Comparison of ENCODE assay signal across 28 mouse cellular contexts in genomic region chr7:88091115-88091514, GRCm38 (mm10).
A peak's percentile ranks its signal among the peaks of the same experiment; 100 is the strongest.
DNase-seq lines count a peak whose midpoint lies in the region; ATAC-seq and TF ChIP-seq lines count a peak whose summit lies in the region.
"Had no signal": no experiment of that assay in that cellular context is flagged by ENCODE, and none has a peak within 500 bp of the region (broad histone marks: within the 10 kb centered on the region; RNA-seq: fewer than 3 reads in every experiment).

No protein-coding gene starts in this region.

- TF ChIP-seq CTCF in cerebellum, adult 2 months (IDR thresholded peaks at IDR 0.05; ENCODE audit: borderline replicate concordance, insufficient read depth, low read depth, low read length): no peak

- TF ChIP-seq POLR2A in cerebellum, adult 2 months (IDR thresholded peaks at IDR 0.05; ENCODE audit: borderline replicate concordance, insufficient read depth, low read length): no peak

- H3K9ac ChIP-seq in hindbrain, embryonic 12.5 days: no peak overlapping the region
- H3K9ac ChIP-seq in hindbrain, embryonic 13.5 days: no peak overlapping the region
- H3K9ac ChIP-seq in midbrain, embryonic 14.5 days (replicated peaks; ENCODE audit: low read length): no peak overlapping the region
- no peak overlapping the region for H3K9ac ChIP-seq in kidney, embryonic 14.5 days (ENCODE audit: low read depth, low read length)
- H3K9ac ChIP-seq: embryonic facial prominence, embryonic 12.5 days; heart, embryonic 15.5 days; limb, embryonic 12.5 days; lung, embryonic 15.5 days; neural tube, embryonic 13.5 days; stomach, embryonic 15.5 days had no signal

- 0 out of 2 replicates have a peak, but pooled peaks cover 5% of the 10 kb centered on the region for H3K9me3 ChIP-seq in hindbrain, embryonic 12.5 days (replicated peaks)
- peaks cover 9% of the 10 kb centered on the region; the same call in 1 of the 2 replicates for H3K9me3 ChIP-seq in hindbrain, embryonic 13.5 days
- H3K9me3 ChIP-seq in midbrain, embryonic 14.5 days (ENCODE audit: control insufficient read depth, low read length): peaks cover 8% of the 10 kb centered on the region; the same call in 1 of the 2 replicates
- H3K9me3 ChIP-seq in kidney, embryonic 14.5 days (ENCODE audit: control insufficient read depth, low read length): 0 out of 2 replicates have a peak, but pooled peaks cover 3% of the 10 kb centered on the region
- H3K9me3 ChIP-seq: embryonic facial prominence, embryonic 12.5 days; heart, embryonic 10.5 days; heart, embryonic 15.5 days; lung, embryonic 15.5 days; stomach, embryonic 15.5 days had no signal

- no peaks in the 10 kb centered on the region for H3K36me3 ChIP-seq in hindbrain, embryonic 12.5 days
- no peaks in the 10 kb centered on the region for H3K36me3 ChIP-seq in hindbrain, embryonic 13.5 days
- no peaks in the 10 kb centered on the region for H3K36me3 ChIP-seq in midbrain, embryonic 14.5 days (ENCODE audit: control insufficient read depth, insufficient read depth, low read length)
- no peaks in the 10 kb centered on the region for H3K36me3 ChIP-seq in kidney, embryonic 14.5 days (ENCODE audit: control insufficient read depth, insufficient read depth, low read length)
- H3K36me3 ChIP-seq: embryonic facial prominence, embryonic 12.5 days; G1E; heart, embryonic 10.5 days; heart, embryonic 15.5 days; limb, embryonic 12.5 days; lung, embryonic 15.5 days; neural tube, embryonic 13.5 days; stomach, embryonic 15.5 days had no signal

- peak; percentile 2 to 17 for DNase-seq in cerebellum, postnatal 14 days
- no peak for DNase-seq in cerebellum, adult 2 months
- DNase-seq in brain, adult 2 months (ENCODE audit: low read depth, low spot score): peak; percentile 37
- peak; percentile 32 for DNase-seq in midbrain, embryonic 14.5 days
- DNase-seq in heart, postnatal 36 days: no peak
- DNase-seq: adrenal gland, adult 8-10 months; cerebellum, adult 18-20 months; cerebellum, postnatal 36 days; embryo, embryonic 11 days; gastrocnemius, postnatal 25 days; heart, adult 11 months; kidney, adult 8-10 months; kidney, postnatal 10 days; layer of hippocampus, adult 9-11 months; right cerebral cortex, postnatal 25 days; thymus, postnatal 14 days had no signal

- H3K27me3 ChIP-seq in cerebellum, adult 2 months (ENCODE audit: control insufficient read depth, insufficient read depth, low read length): no peaks in the 10 kb centered on the region
- H3K27me3 ChIP-seq in hindbrain, embryonic 12.5 days: no peaks in the 10 kb centered on the region
- no peaks in the 10 kb centered on the region for H3K27me3 ChIP-seq in hindbrain, embryonic 13.5 days
- H3K27me3 ChIP-seq in midbrain, embryonic 14.5 days (ENCODE audit: control insufficient read depth, insufficient read depth, low read length): no peaks in the 10 kb centered on the region
- no peaks in the 10 kb centered on the region for H3K27me3 ChIP-seq in kidney, embryonic 14.5 days (ENCODE audit: control insufficient read depth, insufficient read depth, low read length)
- H3K27me3 ChIP-seq: embryonic facial prominence, embryonic 12.5 days; heart, embryonic 15.5 days; limb, embryonic 12.5 days; lung, embryonic 15.5 days; neural tube, embryonic 13.5 days; stomach, embryonic 15.5 days had no signal

- no peaks in the 10 kb centered on the region for H3K4me1 ChIP-seq in cerebellum, adult 2 months (ENCODE audit: control insufficient read depth, insufficient read depth, low read length)
- H3K4me1 ChIP-seq in hindbrain, embryonic 12.5 days: no peaks in the 10 kb centered on the region
- no peaks in the 10 kb centered on the region; the same call in 1 of the 2 replicates for H3K4me1 ChIP-seq in hindbrain, embryonic 13.5 days (replicated peaks)
- H3K4me1 ChIP-seq in midbrain, embryonic 14.5 days (ENCODE audit: control insufficient read depth, insufficient read depth, low read length): peaks cover 4% of the 10 kb centered on the region
- H3K4me1 ChIP-seq in kidney, embryonic 14.5 days (ENCODE audit: control insufficient read depth, insufficient read depth, low read length): no peaks in the 10 kb centered on the region
- H3K4me1 ChIP-seq: embryonic facial prominence, embryonic 12.5 days; heart, embryonic 10.5 days; heart, embryonic 15.5 days; limb, embryonic 12.5 days; lung, embryonic 15.5 days; stomach, embryonic 15.5 days had no signal

- H3K4me2 ChIP-seq in hindbrain, embryonic 12.5 days (replicated peaks): no peak overlapping the region
- H3K4me2 ChIP-seq in hindbrain, embryonic 13.5 days: no peak overlapping the region
- no peak overlapping the region for H3K4me2 ChIP-seq in midbrain, embryonic 14.5 days (ENCODE audit: low read length)
- H3K4me2 ChIP-seq in kidney, embryonic 14.5 days (replicated peaks; ENCODE audit: low read depth, low read length): no peak overlapping the region
- H3K4me2 ChIP-seq: embryonic facial prominence, embryonic 12.5 days; heart, embryonic 15.5 days; limb, embryonic 12.5 days; lung, embryonic 15.5 days; neural tube, embryonic 13.5 days; stomach, embryonic 15.5 days had no signal

- no peak overlapping the region for H3K27ac ChIP-seq in cerebellum, adult 2 months (ENCODE audit: insufficient read depth, low read length)
- no peak overlapping the region for H3K27ac ChIP-seq in hindbrain, embryonic 12.5 days
- H3K27ac ChIP-seq in hindbrain, embryonic 13.5 days: no peak overlapping the region
- no peak overlapping the region for H3K27ac ChIP-seq in midbrain, embryonic 14.5 days (replicated peaks; ENCODE audit: low read depth, low read length)
- no peak overlapping the region for H3K27ac ChIP-seq in kidney, embryonic 14.5 days (ENCODE audit: low read depth, low read length)
- H3K27ac ChIP-seq: embryonic facial prominence, embryonic 12.5 days; heart, embryonic 10.5 days; heart, embryonic 15.5 days; limb, embryonic 12.5 days; lung, embryonic 15.5 days; neural tube, embryonic 13.5 days; stomach, embryonic 15.5 days had no signal

- ATAC-seq in hindbrain, embryonic 12.5 days (ENCODE audit: low FRiP score): peak; percentile 32; the same call in 1 of the 2 replicates
- ATAC-seq in hindbrain, embryonic 13.5 days (ENCODE audit: low FRiP score): no peak
- peak; percentile 32; the same call in 1 of the 2 replicates for ATAC-seq in midbrain, embryonic 14.5 days (ENCODE audit: low FRiP score, low TSS enrichment)
- no peak for ATAC-seq in kidney, embryonic 14.5 days (ENCODE audit: low FRiP score, low TSS enrichment)
- ATAC-seq: intestine, embryonic 16.5 days had no signal

- intact Hi-C loops in heart, postnatal 36 days (cut with DNase I): no loop called here

- no peak overlapping the region for H3K4me3 ChIP-seq in cerebellum, adult 2 months (replicated peaks; ENCODE audit: insufficient read depth, low read depth, low read length)
- no peak overlapping the region for H3K4me3 ChIP-seq in hindbrain, embryonic 12.5 days
- H3K4me3 ChIP-seq in hindbrain, embryonic 13.5 days: no peak overlapping the region
- H3K4me3 ChIP-seq in midbrain, embryonic 14.5 days (replicated peaks; ENCODE audit: low read depth, low read length): no peak overlapping the region
- no peak overlapping the region for H3K4me3 ChIP-seq in kidney, embryonic 14.5 days (ENCODE audit: low read length)
- H3K4me3 ChIP-seq: embryonic facial prominence, embryonic 12.5 days; heart, embryonic 10.5 days; heart, embryonic 15.5 days; limb, embryonic 12.5 days; lung, embryonic 15.5 days; neural tube, embryonic 13.5 days; stomach, embryonic 15.5 days had no signal

Comparison
In these comparisons a context has a peak if more than half of its experiments do, and no peak if none do; other contexts are left out.
1. DNase-seq: peak in cerebellum, postnatal 14 days (2 of 2), brain, adult 2 months (single experiment) and midbrain, embryonic 14.5 days (single experiment); none in cerebellum, adult 2 months (0 of 2) and heart, postnatal 36 days (0 of 2).
2. ATAC-seq: peak in hindbrain, embryonic 12.5 days (single experiment) and midbrain, embryonic 14.5 days (single experiment); none in hindbrain, embryonic 13.5 days (single experiment) and kidney, embryonic 14.5 days (single experiment).